Mouse (Mus musculus) CH12F3 (cell line): Measurements from ENCODE around the gene Neb.

Experiments used
- in situ Hi-C: fragments of 300-500 bp; cut with MboI; formaldehyde crosslinking; loops from 2 replicates; pipeline ENCODE4 v1.14.3; 2020; ENCODE audit warnings: low sequenced_read_pairs

Gene Neb

GRCm38 (mm10) chr2:52378448-52378804 lies at the start of gene Neb:
Gene Neb, minus strand, starts transcription at chr2:52378474.
- in situ Hi-C loops = no loop called here

GRCm38 (mm10) chr2:52427383-52427782 lies 49.1 kb upstream of the Neb start:
- in situ Hi-C loops = no loop called here

GRCm38 (mm10) chr2:52426041-52426440 lies 47.8 kb upstream of the Neb start:
- in situ Hi-C loops = no loop called here

- in situ Hi-C loops = no loop called here
Measured at GRCm38 (mm10) chr2:52425523-52425795, 47.2 kb upstream of the Neb start.

GRCm38 (mm10) chr2:52424747-52425522 lies 46.7 kb upstream of the Neb start, which contains the start of gene Arl5a:
Gene Arl5a, minus strand, starts transcription at chr2:52424901.
- in situ Hi-C loops = no loop called here

GRCm38 (mm10) chr2:52424248-52424728 lies 46.0 kb upstream of the Neb start:
- in situ Hi-C loops = no loop called here

GRCm38 (mm10) chr2:52423611-52424247 lies 45.5 kb upstream of the Neb start:
- in situ Hi-C loops = no loop called here

GRCm38 (mm10) chr2:52422871-52423610 lies 44.8 kb upstream of the Neb start:
- in situ Hi-C loops = no loop called here

GRCm38 (mm10) chr2:52421197-52421596 lies 42.9 kb upstream of the Neb start:
- in situ Hi-C loops = no loop called here

- in situ Hi-C loops = no loop called here
Measured at GRCm38 (mm10) chr2:52420001-52420710, 41.9 kb upstream of the Neb start.

- in situ Hi-C loops = no loop called here
Measured at GRCm38 (mm10) chr2:52419295-52419694, 41.0 kb upstream of the Neb start.

- in situ Hi-C loops = no loop called here
Measured at GRCm38 (mm10) chr2:52412524-52413037, 34.3 kb upstream of the Neb start.

GRCm38 (mm10) chr2:52406480-52406879 lies 28.2 kb upstream of the Neb start:
- in situ Hi-C loops = no loop called here

- in situ Hi-C loops = no loop called here
Measured at GRCm38 (mm10) chr2:52405238-52405637, 27.0 kb upstream of the Neb start.

GRCm38 (mm10) chr2:52394529-52394928 lies 16.3 kb upstream of the Neb start:
- in situ Hi-C loops = no loop called here

- in situ Hi-C loops = no loop called here
Measured at GRCm38 (mm10) chr2:52390415-52390975, 12.2 kb upstream of the Neb start.

- in situ Hi-C loops = no loop called here
Measured at GRCm38 (mm10) chr2:52389975-52390374, 11.7 kb upstream of the Neb start.

GRCm38 (mm10) chr2:52386451-52386850 lies 8.2 kb upstream of the Neb start:
- in situ Hi-C loops = no loop called here

- in situ Hi-C loops = no loop called here
Measured at GRCm38 (mm10) chr2:52386037-52386436, 7.8 kb upstream of the Neb start.

- in situ Hi-C loops = no loop called here
Measured at GRCm38 (mm10) chr2:52378848-52379261, 581 bp upstream of the Neb start.
